Mouse (Mus musculus): Measurements from ENCODE around the gene Btn1a1. TPM values are rescaled to one million over a fixed set of nuclear protein-coding genes. Genes with fewer than 3 reads are reported as not detected.
A peak's percentile ranks its signal among the peaks of the same experiment; 100 is the strongest.

Gene Btn1a1
- polyA plus RNA-seq, 1 experiment from 2014 or later, result 0.17 TPM

- Histone ChIP-seq H3K4me1 (ENCODE audit: control insufficient read depth, insufficient read depth, low read length) (no peaks in the 10 kb centered on the region), H3K36me3 (ENCODE audit: control insufficient read depth, insufficient read depth, low read length) (no peaks in the 10 kb centered on the region), H3K27me3 (ENCODE audit: control insufficient read depth, insufficient read depth, low read length) (no peaks in the 10 kb centered on the region), H3K4me2 (ENCODE audit: low read depth, low read length) (peak overlapping the region; percentile 42), H3K4me3 (ENCODE audit: low read depth, low read length) (peak overlapping the region; percentile 43), H3K9me3 (ENCODE audit: control insufficient read depth, low read length) (no peaks in the 10 kb centered on the region), H3K9ac (replicated peaks; ENCODE audit: low read depth, low read length) (peak overlapping the region; percentile 26), H3K27ac (ENCODE audit: low read depth, low read length) (no peak overlapping the region)
- under 1% methylated on average over 32 of the region's 32 CpGs for WGBS
- ATAC-seq (ENCODE audit: low read depth), result peak; percentile 45
Observed at GRCm38 (mm10) chr13:23436861-23437822, 28.6 kb downstream of the Btn1a1 start.

- H3K27ac ChIP-seq (ENCODE audit: low read depth, low read length), result no peak overlapping the region
Observed at GRCm38 (mm10) chr13:23436231-23436661, 29.5 kb downstream of the Btn1a1 start.

GRCm38 (mm10) chr13:23435676-23436075 lies 30.0 kb downstream of the Btn1a1 start:
- peak overlapping the region; percentile 20 for H3K4me3 ChIP-seq (ENCODE audit: low read depth, low read length)
- peak overlapping the region; percentile 51 for H3K4me2 ChIP-seq (ENCODE audit: low read depth, low read length)
- H3K4me1 ChIP-seq (ENCODE audit: control insufficient read depth, insufficient read depth, low read length), result no peaks in the 10 kb centered on the region
- H3K27me3 ChIP-seq (ENCODE audit: control insufficient read depth, insufficient read depth, low read length), result no peaks in the 10 kb centered on the region
- ATAC-seq (ENCODE audit: low read depth), result no peak
- no peaks in the 10 kb centered on the region for H3K9me3 ChIP-seq (ENCODE audit: control insufficient read depth, low read length)
- H3K9ac ChIP-seq (replicated peaks; ENCODE audit: low read depth, low read length), result no peak overlapping the region
- WGBS, result 2% methylated on average over 12 of the region's 12 CpGs
- no peak overlapping the region for H3K27ac ChIP-seq (ENCODE audit: low read depth, low read length)
- H3K36me3 ChIP-seq (ENCODE audit: control insufficient read depth, insufficient read depth, low read length), result no peaks in the 10 kb centered on the region

More at GRCm38 (mm10) chr13:23436231-23436661, 29.5 kb downstream of the Btn1a1 start:
- ATAC-seq (ENCODE audit: low read depth), result no peak
- no peak overlapping the region for H3K9ac ChIP-seq (replicated peaks; ENCODE audit: low read depth, low read length)
- WGBS, result 2% methylated on average over 11 of the region's 11 CpGs
- peak overlapping the region; percentile 20 for H3K4me3 ChIP-seq (ENCODE audit: low read depth, low read length)
- H3K4me2 ChIP-seq (ENCODE audit: low read depth, low read length), result peak overlapping the region; percentile 51
- no peaks in the 10 kb centered on the region for H3K9me3 ChIP-seq (ENCODE audit: control insufficient read depth, low read length)
- no peaks in the 10 kb centered on the region for H3K4me1 ChIP-seq (ENCODE audit: control insufficient read depth, insufficient read depth, low read length)
- no peaks in the 10 kb centered on the region for H3K27me3 ChIP-seq (ENCODE audit: control insufficient read depth, insufficient read depth, low read length)
- H3K36me3 ChIP-seq (ENCODE audit: control insufficient read depth, insufficient read depth, low read length), result no peaks in the 10 kb centered on the region

- Histone ChIP-seq H3K4me2 (ENCODE audit: low read depth, low read length) (peak overlapping the region; percentile 51), H3K9ac (replicated peaks; ENCODE audit: low read depth, low read length) (no peak overlapping the region), H3K27me3 (ENCODE audit: control insufficient read depth, insufficient read depth, low read length) (no peaks in the 10 kb centered on the region), H3K27ac (ENCODE audit: low read depth, low read length) (no peak overlapping the region), H3K4me1 (ENCODE audit: control insufficient read depth, insufficient read depth, low read length) (no peaks in the 10 kb centered on the region), H3K36me3 (ENCODE audit: control insufficient read depth, insufficient read depth, low read length) (no peaks in the 10 kb centered on the region), H3K9me3 (ENCODE audit: control insufficient read depth, low read length) (no peaks in the 10 kb centered on the region), H3K4me3 (ENCODE audit: low read depth, low read length) (peak overlapping the region; percentile 20)
- ATAC-seq (ENCODE audit: low read depth), result no peak
- 16% methylated on average over 4 of the region's 4 CpGs for WGBS
Observed at GRCm38 (mm10) chr13:23435241-23435640, 30.5 kb downstream of the Btn1a1 start.

- Histone ChIP-seq H3K4me2 (ENCODE audit: low read depth, low read length) (no peak overlapping the region), H3K4me1 (ENCODE audit: control insufficient read depth, insufficient read depth, low read length) (0 out of 2 replicates have a peak, but pooled peaks cover 3% of the 10 kb centered on the region), H3K9me3 (ENCODE audit: control insufficient read depth, low read length) (no peaks in the 10 kb centered on the region), H3K9ac (replicated peaks; ENCODE audit: low read depth, low read length) (no peak overlapping the region), H3K27me3 (ENCODE audit: control insufficient read depth, insufficient read depth, low read length) (no peaks in the 10 kb centered on the region), H3K27ac (ENCODE audit: low read depth, low read length) (no peak overlapping the region), H3K4me3 (ENCODE audit: low read depth, low read length) (no peak overlapping the region), H3K36me3 (ENCODE audit: control insufficient read depth, insufficient read depth, low read length) (no peaks in the 10 kb centered on the region)
- WGBS, result 15% methylated on average over 7 of the region's 7 CpGs
- no peak for ATAC-seq (ENCODE audit: low read depth)
Observed at GRCm38 (mm10) chr13:23434426-23434825, 31.3 kb downstream of the Btn1a1 start.

GRCm38 (mm10) chr13:23433801-23434200 lies 31.9 kb downstream of the Btn1a1 start:
- no peak overlapping the region for H3K4me3 ChIP-seq (ENCODE audit: low read depth, low read length)
- no peak overlapping the region for H3K4me2 ChIP-seq (ENCODE audit: low read depth, low read length)
- H3K4me1 ChIP-seq (ENCODE audit: control insufficient read depth, insufficient read depth, low read length), result 0 out of 2 replicates have a peak, but pooled peaks cover 3% of the 10 kb centered on the region
- ATAC-seq (ENCODE audit: low read depth), result no peak
- no peak overlapping the region for H3K27ac ChIP-seq (ENCODE audit: low read depth, low read length)
- H3K36me3 ChIP-seq (ENCODE audit: control insufficient read depth, insufficient read depth, low read length), result no peaks in the 10 kb centered on the region
- H3K9ac ChIP-seq (replicated peaks; ENCODE audit: low read depth, low read length), result no peak overlapping the region
- WGBS, result 56% methylated on average over 5 of the region's 5 CpGs
- H3K9me3 ChIP-seq (ENCODE audit: control insufficient read depth, low read length), result no peaks in the 10 kb centered on the region
- H3K27me3 ChIP-seq (ENCODE audit: control insufficient read depth, insufficient read depth, low read length), result no peaks in the 10 kb centered on the region

- no peak overlapping the region for H3K9ac ChIP-seq (replicated peaks; ENCODE audit: low read depth, low read length)
Observed at GRCm38 (mm10) chr13:23433206-23433605, 32.5 kb downstream of the Btn1a1 start.

GRCm38 (mm10) chr13:23432562-23433201 lies 33.0 kb downstream of the Btn1a1 start:
- peak; percentile 90 for ATAC-seq (ENCODE audit: low read depth)

More at GRCm38 (mm10) chr13:23433206-23433605, 32.5 kb downstream of the Btn1a1 start:
- Histone ChIP-seq H3K4me1 (ENCODE audit: control insufficient read depth, insufficient read depth, low read length) (0 out of 2 replicates have a peak, but pooled peaks cover 3% of the 10 kb centered on the region), H3K4me3 (ENCODE audit: low read depth, low read length) (peak overlapping the region; percentile 45), H3K27me3 (ENCODE audit: control insufficient read depth, insufficient read depth, low read length) (no peaks in the 10 kb centered on the region), H3K4me2 (ENCODE audit: low read depth, low read length) (peak overlapping the region; percentile 63), H3K36me3 (ENCODE audit: control insufficient read depth, insufficient read depth, low read length) (no peaks in the 10 kb centered on the region), H3K27ac (ENCODE audit: low read depth, low read length) (no peak overlapping the region), H3K9me3 (ENCODE audit: control insufficient read depth, low read length) (no peaks in the 10 kb centered on the region)
- no peak for ATAC-seq (ENCODE audit: low read depth)
- 15% methylated on average over 5 of the region's 5 CpGs for WGBS

More at GRCm38 (mm10) chr13:23432562-23433201, 33.0 kb downstream of the Btn1a1 start:
- H3K4me2 ChIP-seq (ENCODE audit: low read depth, low read length), result peak overlapping the region; percentile 63
- H3K27me3 ChIP-seq (ENCODE audit: control insufficient read depth, insufficient read depth, low read length), result no peaks in the 10 kb centered on the region
- WGBS, result under 1% methylated on average over 28 of the region's 28 CpGs
- H3K9me3 ChIP-seq (ENCODE audit: control insufficient read depth, low read length), result no peaks in the 10 kb centered on the region
- 0 out of 2 replicates have a peak overlapping the region, but pooled peaks have one; percentile 2 for H3K9ac ChIP-seq (replicated peaks; ENCODE audit: low read depth, low read length)
- H3K4me1 ChIP-seq (ENCODE audit: control insufficient read depth, insufficient read depth, low read length), result 0 out of 2 replicates have a peak, but pooled peaks cover 3% of the 10 kb centered on the region
- peak overlapping the region; percentile 45 for H3K4me3 ChIP-seq (ENCODE audit: low read depth, low read length)
- no peak overlapping the region for H3K27ac ChIP-seq (ENCODE audit: low read depth, low read length)
- H3K36me3 ChIP-seq (ENCODE audit: control insufficient read depth, insufficient read depth, low read length), result no peaks in the 10 kb centered on the region
